Mouse (Mus musculus) urinary bladder, adult 18-20 months (tissue): ENCODE data around the gene 2610301B20Rik.
"Not testable (repeated sequence)": the region's sequence is repeated elsewhere in the genome, so short reads cannot be mapped to it uniquely, and the experiment has no call there.

Source experiments
- DNase-seq, 2 experiments: peaks; one replicate each; pipeline ENCODE4 v3.0.0; 2022; ENCODE audit warnings: low spot score in 2 of 2, mixed read lengths in 2 of 2

2610301B20Rik gene

DNA sequence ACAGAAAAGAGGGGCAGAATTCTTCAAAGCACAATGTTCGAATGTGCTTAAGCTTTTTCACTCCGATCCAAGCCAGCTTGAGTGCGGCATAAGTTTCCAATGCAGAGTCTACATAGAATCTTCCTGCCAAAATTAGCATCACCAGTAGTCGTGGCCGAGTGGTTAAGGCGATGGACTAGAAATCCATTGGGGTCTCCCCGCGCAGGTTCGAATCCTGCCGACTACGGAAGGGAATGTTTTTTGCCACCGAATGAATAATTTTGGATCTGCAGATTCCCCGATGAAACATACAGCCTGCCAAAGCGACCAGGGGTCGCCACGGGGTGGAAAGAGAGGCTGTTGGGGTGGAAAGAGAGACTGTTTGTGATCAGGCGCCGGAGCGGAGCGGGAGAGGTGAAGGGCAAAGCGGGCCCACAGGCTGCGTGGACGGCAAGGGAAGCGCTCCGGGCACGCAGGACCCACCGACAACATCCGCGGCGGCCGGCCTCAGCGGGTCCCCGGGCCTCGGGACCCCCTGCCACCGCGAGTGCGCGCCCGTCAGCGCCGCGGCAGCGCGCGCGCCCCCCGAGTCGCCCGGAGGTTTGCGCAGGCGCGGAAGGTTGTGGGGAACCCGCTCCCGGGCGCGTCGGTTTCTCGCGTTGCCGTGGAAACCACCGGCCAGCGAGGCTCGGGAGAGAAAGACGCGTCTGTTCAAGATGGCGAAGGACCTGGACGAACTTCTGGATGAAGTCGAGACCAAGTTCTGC is at the start of gene 2610301B20Rik:
TSS of gene 2610301B20Rik (plus strand) at position 579 of the 746 bp plus-strand sequence.
- DNase-seq = peak; percentile 82 to 83

DNA sequence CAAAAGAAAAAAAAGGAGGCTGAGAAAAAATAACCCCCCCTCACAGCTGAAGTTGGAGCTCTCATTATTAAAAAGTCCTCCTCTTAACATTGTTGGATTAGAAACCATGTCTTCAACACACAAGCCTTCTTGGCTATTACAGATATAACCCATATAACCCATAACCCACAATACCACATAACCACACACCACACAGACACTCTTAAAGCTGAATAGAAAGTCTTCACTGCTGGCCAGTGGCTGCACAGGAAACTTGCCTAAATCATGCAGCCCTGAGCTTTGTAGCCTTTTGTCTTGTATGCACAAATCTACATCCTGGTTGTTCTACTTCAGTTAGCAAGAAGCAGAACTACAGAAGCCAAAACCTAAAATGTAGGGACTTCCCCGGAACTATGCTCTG is 41.0 kb upstream of the 2610301B20Rik start:
- no peak for DNase-seq

- DNase-seq = no peak
Measured at GRCm38 (mm10) chr4:10835252-10836051, 38.8 kb upstream of the 2610301B20Rik start.

DNA sequence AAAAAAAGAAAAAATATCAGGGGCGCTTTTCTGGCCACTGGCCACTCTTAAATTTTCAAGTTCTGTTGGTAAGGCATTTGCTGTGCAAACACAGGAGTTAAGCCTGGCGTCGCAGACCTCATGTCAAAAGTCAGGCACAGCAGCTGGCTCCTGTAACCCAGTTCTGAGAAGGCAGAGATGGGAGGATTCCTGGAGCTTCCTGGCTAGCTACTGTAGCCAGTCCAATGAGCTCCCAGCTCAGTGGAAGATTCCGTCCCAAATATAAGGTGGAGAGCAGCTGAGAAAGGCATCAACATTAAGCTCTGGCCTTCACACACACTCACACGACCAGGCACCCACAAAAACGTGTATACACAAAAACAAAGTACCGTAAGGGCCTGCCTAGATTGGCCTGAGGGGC is 28.4 kb upstream of the 2610301B20Rik start:
- DNase-seq = no peak

- DNase-seq = no peak
Measured at GRCm38 (mm10) chr4:10849812-10850211, 24.5 kb upstream of the 2610301B20Rik start.

DNA sequence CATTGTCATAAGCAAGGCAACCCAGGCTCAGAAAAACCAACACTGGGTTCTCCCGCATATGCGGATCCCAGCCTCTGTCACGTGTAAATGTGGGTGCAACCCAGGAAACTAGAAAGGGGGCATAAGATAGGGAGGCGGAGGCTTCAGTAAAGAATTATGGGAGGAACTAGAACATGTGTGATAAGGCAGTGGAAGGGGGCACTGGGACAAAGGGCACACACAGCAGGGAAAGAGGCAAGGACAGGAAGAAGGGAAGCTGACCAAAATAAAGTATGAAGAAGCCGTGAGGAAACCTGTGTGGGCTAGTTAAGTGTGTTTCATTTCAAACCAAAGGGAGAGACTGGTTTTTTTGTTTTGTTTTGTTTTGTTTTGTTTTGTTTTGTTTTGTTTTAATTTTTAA is 23.3 kb upstream of the 2610301B20Rik start:
- no peak for DNase-seq

DNA sequence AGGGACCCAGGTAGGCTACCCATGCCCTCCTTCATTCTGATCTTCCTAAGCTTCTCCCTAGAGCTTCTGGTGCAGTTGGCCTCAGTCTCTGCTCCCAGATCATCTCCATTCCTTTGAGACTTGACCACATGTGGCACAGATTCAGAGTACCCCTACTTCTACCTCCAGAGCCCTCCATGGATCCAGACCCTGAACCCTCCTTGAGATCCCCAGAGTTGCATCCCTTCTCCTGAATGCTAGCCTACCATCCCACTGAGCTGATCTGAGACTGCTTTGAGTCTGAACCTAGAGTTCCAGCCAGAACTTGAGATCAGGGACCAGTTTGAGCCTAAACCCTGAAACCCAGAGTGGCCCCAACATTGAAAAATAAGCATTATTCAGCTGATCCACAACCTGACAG is 15.1 kb upstream of the 2610301B20Rik start:
- DNase-seq = no peak

DNA sequence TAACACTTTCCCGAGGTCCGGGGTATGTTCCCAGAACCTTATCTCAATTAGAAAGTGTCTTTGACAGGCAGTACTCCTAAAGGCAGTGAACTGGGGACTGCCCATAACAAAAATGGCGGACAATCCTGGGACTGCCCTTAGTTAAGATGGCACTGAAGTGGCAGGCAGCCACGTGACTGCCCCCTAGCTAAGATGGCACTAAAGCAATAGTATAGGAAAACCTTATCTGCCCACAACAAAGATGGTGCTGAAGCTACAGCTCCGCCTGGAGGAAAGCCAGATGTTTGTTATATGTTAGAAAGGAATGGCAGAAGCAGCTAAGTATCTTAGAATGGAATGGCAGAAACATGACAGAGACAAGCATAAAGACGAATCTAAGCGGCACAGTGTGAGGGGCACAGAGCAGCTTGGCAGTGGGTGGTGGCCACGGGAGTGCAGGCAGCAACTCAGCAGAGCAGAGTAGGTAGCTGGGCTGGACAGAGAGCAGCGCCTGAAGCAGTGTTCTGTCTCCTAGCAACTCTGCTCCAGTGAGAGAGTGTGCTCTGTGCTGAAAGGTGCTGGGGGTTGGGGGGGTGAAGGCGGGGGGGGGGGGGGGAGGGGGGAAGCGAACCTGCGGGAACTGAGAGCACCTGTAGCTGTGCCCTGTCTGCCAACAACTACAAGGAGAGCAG is 14.3 kb upstream of the 2610301B20Rik start:
- no peak for DNase-seq

DNA sequence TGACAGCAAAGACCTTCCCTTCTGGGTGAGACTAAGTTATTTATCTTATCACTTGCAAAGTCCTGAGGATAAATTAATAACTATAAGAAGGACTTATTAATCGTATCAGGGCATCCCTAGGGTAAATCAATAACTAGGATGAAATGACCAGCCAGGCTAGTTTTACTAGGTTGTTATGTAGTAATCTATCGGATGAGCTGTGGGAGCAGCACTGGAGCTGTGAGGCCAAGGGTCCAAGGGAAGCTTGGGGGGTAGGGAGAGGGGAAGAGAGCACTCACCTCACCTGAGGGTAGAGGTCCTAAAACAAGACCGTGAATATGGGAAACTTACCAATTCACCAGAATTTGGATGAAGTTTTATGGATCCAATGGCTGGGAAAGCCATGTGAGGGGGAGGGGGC is 13.5 kb upstream of the 2610301B20Rik start:
- DNase-seq = no peak

DNA sequence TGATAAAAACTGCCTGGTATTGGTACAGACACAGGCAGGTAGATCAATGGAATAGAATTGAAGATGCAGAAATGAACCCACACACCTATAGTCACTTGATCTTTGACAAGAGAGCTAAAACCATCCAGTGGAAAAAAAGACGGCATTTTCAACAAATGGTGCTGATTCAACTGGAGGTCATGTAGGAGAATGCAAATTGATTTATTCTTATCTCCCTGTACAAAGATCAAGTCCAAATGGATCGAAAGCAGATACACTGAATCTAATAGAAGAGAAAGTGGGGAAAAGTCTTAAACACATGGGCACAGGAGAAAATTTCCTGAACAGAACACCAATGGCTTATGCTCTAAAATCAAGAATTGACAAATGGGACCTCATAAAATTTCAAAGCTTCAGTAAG is 11.4 kb upstream of the 2610301B20Rik start:
- DNase-seq = not testable (repeated sequence)

DNA sequence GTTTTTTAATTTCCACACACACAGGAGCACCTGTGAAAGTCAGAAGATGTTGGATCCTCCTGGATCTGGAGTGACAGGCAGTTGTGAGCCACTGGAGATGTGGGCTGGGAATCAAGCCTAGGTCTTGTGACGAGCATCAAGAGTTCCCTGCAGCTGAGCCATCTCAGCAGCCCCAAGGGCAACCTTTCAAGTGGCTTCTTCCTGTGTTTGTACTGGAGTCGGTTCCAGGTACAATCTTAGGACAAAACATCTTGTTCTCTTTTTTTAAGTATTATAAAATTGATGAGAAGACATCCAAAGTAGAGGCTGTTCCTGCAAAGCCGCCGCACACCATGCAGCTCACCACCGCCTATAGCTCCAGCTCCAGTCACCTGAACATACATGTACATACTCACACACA is 2.1 kb upstream of the 2610301B20Rik start:
- no peak for DNase-seq

GRCm38 (mm10) chr4:10872685-10873539 is 1.4 kb upstream of the 2610301B20Rik start:
- no peak for DNase-seq

- DNase-seq = peak in 1 of 2 experiments; percentile 10
Measured at GRCm38 (mm10) chr4:10873549-10873919, 764 bp upstream of the 2610301B20Rik start.

- DNase-seq = peak; percentile 28 to 56
Measured at GRCm38 (mm10) chr4:10874718-10875121, 422 bp downstream of the 2610301B20Rik start.

- DNase-seq = no peak
Measured at GRCm38 (mm10) chr4:10875407-10875806, 1.1 kb downstream of the 2610301B20Rik start.

- DNase-seq = no peak
Measured at GRCm38 (mm10) chr4:10877057-10877456, 2.8 kb downstream of the 2610301B20Rik start.

- DNase-seq = no peak
Measured at GRCm38 (mm10) chr4:10883740-10884408, 9.6 kb downstream of the 2610301B20Rik start.

- no peak for DNase-seq
Measured at GRCm38 (mm10) chr4:10888835-10889234, 14.5 kb downstream of the 2610301B20Rik start.

- no peak for DNase-seq
Measured at GRCm38 (mm10) chr4:10896262-10896661, 22.0 kb downstream of the 2610301B20Rik start.

DNA sequence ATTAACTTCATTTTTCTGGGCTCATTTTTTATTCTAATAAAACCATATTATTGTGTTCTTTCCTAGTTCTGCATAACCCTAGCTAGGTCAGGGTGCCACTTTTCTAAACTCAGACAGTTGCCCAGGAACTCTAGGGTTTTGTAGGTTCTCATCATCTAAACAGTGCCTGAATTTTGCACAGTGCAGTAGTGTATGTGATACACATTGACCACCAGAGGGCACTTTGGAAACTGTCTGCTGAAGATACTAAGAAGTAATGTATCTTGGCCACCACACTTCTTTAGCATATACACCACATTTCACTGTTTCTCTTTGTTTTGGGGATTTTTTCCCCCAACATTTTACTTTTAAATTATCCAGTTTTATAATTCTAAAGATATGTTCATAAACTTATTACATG is 22.6 kb downstream of the 2610301B20Rik start:
- DNase-seq = no peak

- DNase-seq = no peak
Measured at GRCm38 (mm10) chr4:10905234-10905801, 31.0 kb downstream of the 2610301B20Rik start.
